Mouse (Mus musculus) embryonic facial prominence, embryonic 13.5 days (tissue): ENCODE results near the gene Qk. TPM values are rescaled to one million over a fixed set of nuclear protein-coding genes. Genes with fewer than 3 reads are reported as not detected.

Experiments used
- ATAC-seq: fragments of 200-750 bp; cut with Nextera tagmentation; 2 replicates; pipeline ENCODE4 v1.8.0; 2017; ENCODE audit warnings: low read depth; ENCODE audit not compliant: insufficient number of reproducible peaks, insufficient read depth, low FRiP score, low TSS enrichment
- H3K27ac ChIP-seq: fragments of 300-500 bp; sonication (generic); 2 replicates; pipeline ENCODE4 v1.5.1; 2015; ENCODE audit warnings: moderate library complexity, mild to moderate bottlenecking, inconsistent platforms
- H3K27me3 ChIP-seq: fragments of 300-500 bp; sonication (generic); 2 replicates; pipeline ENCODE4 v1.6.1; 2015; ENCODE audit warnings: mild to moderate bottlenecking, inconsistent platforms
- H3K36me3 ChIP-seq: fragments of 300-500 bp; sonication (generic); 2 replicates; pipeline ENCODE4 v1.6.1; 2015; ENCODE audit warnings: mild to moderate bottlenecking, inconsistent platforms
- H3K4me1 ChIP-seq: fragments of 300-500 bp; sonication (generic); 2 replicates; pipeline ENCODE4 v1.6.1; 2015; ENCODE audit warnings: inconsistent platforms
- H3K4me2 ChIP-seq: fragments of 300-500 bp; sonication (generic); 2 replicates; pipeline ENCODE4 v1.6.1; 2015; ENCODE audit warnings: moderate library complexity, mild to moderate bottlenecking, inconsistent platforms
- H3K4me3 ChIP-seq: fragments of 300-500 bp; sonication (generic); 2 replicates; pipeline ENCODE4 v1.5.1; 2015; ENCODE audit warnings: mild to moderate bottlenecking, inconsistent platforms
- H3K9ac ChIP-seq: fragments of 300-500 bp; sonication (generic); 2 replicates; pipeline ENCODE4 v1.6.1; 2015; ENCODE audit warnings: mild to moderate bottlenecking, inconsistent platforms
- H3K9me3 ChIP-seq: fragments of 300-500 bp; sonication (generic); 2 replicates; pipeline ENCODE4 v1.6.1; 2016; ENCODE audit warnings: inconsistent platforms
- WGBS: fragments of 180-500 bp; shearing (Covaris S2); methylation state at CpG from one replicate; pipeline ENCODE4 v1.1.7; 2015; ENCODE audit warnings: mixed read lengths; 5-methylcytosine and 5-hydroxymethylcytosine counted together
- polyA plus RNA-seq: library from polyadenylated mRNA; unstranded; fragments of >200 nt; fragmentation: Nextera tagmentation; extraction: Ambion mirVana; gene quantifications from 2 replicates; pipeline ENCODE4 v1.2.1, GENCODE M21; 2015

Qk gene
- polyA plus RNA-seq, 1 experiment from 2014 or later, result 30.4 TPM

DNA sequence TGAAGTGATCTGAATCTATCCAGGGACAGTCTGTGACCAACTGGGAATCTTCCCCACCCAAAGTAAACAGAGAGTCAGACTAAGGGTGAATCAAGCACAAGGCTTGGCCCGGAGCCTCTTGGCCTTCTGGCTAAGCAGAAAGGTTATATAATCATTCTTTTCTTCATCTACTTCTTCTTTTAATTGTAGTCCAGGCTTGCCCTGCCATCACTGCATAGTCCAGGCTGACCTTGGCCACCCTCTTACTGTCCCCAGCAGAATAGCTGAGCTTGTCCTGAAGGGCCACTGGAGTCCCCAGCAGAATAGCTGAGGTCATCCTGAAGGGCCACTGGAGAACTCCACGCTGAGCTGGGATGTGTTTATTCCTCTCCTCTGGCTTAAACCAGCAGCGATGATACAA, 158.4 kb downstream of the Qk start:
- Histone ChIP-seq H3K27me3 (no peaks in the 10 kb centered on the region), H3K4me2 (no peak overlapping the region), H3K4me3 (no peak overlapping the region), H3K9ac (no peak overlapping the region), H3K4me1 (no peaks in the 10 kb centered on the region), H3K36me3 (no peaks in the 10 kb centered on the region), H3K27ac (no peak overlapping the region), H3K9me3 (no peaks in the 10 kb centered on the region)
- ATAC-seq, result no peak
- WGBS, result 91% methylated on average over 3 of the region's 3 CpGs

DNA sequence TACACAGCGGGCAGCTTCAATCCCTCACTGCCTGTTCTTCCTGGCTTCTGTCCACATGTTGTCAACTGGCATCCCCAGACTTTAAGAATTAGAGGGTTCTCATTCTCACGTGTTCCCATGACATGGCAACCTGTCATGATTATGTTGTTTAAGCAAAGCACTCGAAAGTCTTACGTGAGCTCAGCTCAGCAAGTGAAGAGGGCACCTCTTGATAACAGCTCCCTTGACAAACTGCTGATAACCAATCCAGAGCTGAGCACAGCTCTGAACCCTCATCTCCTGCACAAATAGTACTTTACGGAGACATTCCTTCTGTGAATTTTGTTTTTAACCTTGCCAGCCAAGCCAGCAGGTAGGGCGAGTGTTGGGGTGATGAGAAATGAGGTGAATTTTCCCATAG, 159.2 kb downstream of the Qk start:
- ATAC-seq, result no peak
- no peaks in the 10 kb centered on the region for H3K4me1 ChIP-seq
- H3K9ac ChIP-seq, result no peak overlapping the region
- no peak overlapping the region for H3K4me2 ChIP-seq
- H3K27me3 ChIP-seq, result no peaks in the 10 kb centered on the region
- H3K9me3 ChIP-seq, result no peaks in the 10 kb centered on the region
- H3K27ac ChIP-seq, result no peak overlapping the region
- H3K4me3 ChIP-seq, result no peak overlapping the region
- WGBS, result 86% methylated on average over 6 of the region's 6 CpGs
- no peaks in the 10 kb centered on the region for H3K36me3 ChIP-seq

DNA sequence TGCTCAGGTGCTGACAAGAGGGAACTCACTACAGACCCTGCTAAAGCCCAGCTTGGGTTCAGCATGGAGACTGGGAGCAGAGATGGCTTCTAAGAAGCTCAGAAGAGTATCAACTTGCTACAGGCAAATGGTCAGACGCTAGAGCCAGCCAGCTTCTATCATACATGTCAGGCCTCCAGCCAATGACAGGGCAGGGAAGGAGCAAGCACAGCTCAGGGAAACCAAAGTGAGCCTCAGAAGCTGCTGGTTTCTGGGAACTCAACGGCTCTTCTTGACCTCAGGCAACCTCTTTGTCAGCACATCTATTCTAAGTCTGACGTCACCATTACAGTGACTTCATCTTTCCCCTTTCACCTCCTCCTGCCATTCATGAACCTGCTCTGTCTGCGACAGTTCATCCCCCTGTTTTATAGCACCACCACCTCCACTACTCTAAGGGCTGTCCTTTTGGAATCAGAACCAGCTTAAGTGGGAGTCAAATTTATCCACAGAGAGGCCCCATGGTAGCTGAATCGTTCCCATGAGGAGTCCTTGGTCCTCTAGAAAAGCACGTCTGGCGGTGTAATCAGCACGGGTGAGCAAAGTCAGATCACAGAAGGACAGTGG, 166.7 kb downstream of the Qk start:
- Histone ChIP-seq H3K4me1 (no peaks in the 10 kb centered on the region), H3K9ac (no peak overlapping the region), H3K27ac (no peak overlapping the region), H3K36me3 (no peaks in the 10 kb centered on the region), H3K27me3 (no peaks in the 10 kb centered on the region), H3K9me3 (no peaks in the 10 kb centered on the region), H3K4me3 (no peak overlapping the region), H3K4me2 (no peak overlapping the region)
- WGBS, result 69% methylated on average over 8 of the region's 8 CpGs
- no peak for ATAC-seq
